Mouse (Mus musculus): ENCODE results near the gene Ccdc93. TPM values are rescaled to one million over a fixed set of nuclear protein-coding genes. Genes with fewer than 3 reads are reported as not detected.

Ccdc93 gene
- total RNA-seq, 2 experiments from 2014 or later = 23.4 to 28.5 TPM

GRCm38 (mm10) chr1:121452498-121452897, 21.6 kb downstream of the Ccdc93 start:
- TF ChIP-seq CTCF (IDR thresholded peaks at IDR 0.05) = no peak
- no peak for DNase-seq (ENCODE audit: extremely low spot score in 1 of 2, low spot score in 2 of 2)
- Histone ChIP-seq H3K4me3 (no peak overlapping the region), H3K27ac (no peak overlapping the region)
- intact Hi-C loops (cut with DNase I) = no loop called here

GRCm38 (mm10) chr1:121453053-121453452, 22.2 kb downstream of the Ccdc93 start:
- no peak overlapping the region for H3K27ac ChIP-seq
- no peak for TF ChIP-seq CTCF (IDR thresholded peaks at IDR 0.05)
- no peak overlapping the region for H3K4me3 ChIP-seq
- intact Hi-C loops (cut with DNase I) = no loop called here
- DNase-seq (ENCODE audit: extremely low spot score in 1 of 2, low spot score in 2 of 2) = no peak

- DNase-seq (ENCODE audit: extremely low spot score in 1 of 2, low spot score in 2 of 2) = no peak
- H3K4me3 ChIP-seq = no peak overlapping the region
- no peak overlapping the region for H3K27ac ChIP-seq
- no peak for TF ChIP-seq CTCF (IDR thresholded peaks at IDR 0.05)
- intact Hi-C loops (cut with DNase I) = no loop called here
These were observed 24.1 kb downstream of the Ccdc93 start for GRCm38 (mm10) chr1:121454951-121455350.

- Histone ChIP-seq H3K4me3 (no peak overlapping the region), H3K27ac (no peak overlapping the region)
- no peak for DNase-seq (ENCODE audit: extremely low spot score in 1 of 2, low spot score in 2 of 2)
- intact Hi-C loops (cut with DNase I) = no loop called here
- peak; percentile 33 for TF ChIP-seq CTCF (IDR thresholded peaks at IDR 0.05)
These were observed 29.2 kb downstream of the Ccdc93 start for GRCm38 (mm10) chr1:121460077-121460476.

DNA sequence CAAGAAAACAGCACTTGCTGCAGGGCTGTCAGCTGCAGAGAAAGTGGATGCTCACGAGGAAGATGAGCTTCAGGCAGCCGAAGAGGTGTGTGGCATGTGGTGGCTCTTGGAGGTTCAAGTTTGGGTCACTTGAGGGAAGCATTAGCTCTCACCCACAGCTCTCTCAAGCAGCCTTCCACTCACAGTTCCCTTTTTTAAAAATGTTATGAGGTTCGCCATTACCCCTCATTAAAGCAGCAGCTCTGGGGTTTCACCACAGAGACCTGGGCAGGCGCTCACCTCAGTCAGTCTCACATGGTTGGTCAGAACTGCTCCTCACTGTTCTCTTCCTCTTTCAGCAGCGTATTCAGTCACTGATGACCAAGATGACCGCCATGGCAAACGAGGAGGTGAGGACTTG, 31.0 kb downstream of the Ccdc93 start:
- no peak for DNase-seq (ENCODE audit: extremely low spot score in 1 of 2, low spot score in 2 of 2)
- TF ChIP-seq CTCF (IDR thresholded peaks at IDR 0.05) = no peak
- intact Hi-C loops (cut with DNase I) = no loop called here
- Histone ChIP-seq H3K4me3 (no peak overlapping the region), H3K27ac (no peak overlapping the region)

- intact Hi-C loops (cut with DNase I) = no loop called here
- Histone ChIP-seq H3K4me3 (no peak overlapping the region), H3K27ac (no peak overlapping the region)
- TF ChIP-seq CTCF (IDR thresholded peaks at IDR 0.05) = no peak
- no peak for DNase-seq (ENCODE audit: extremely low spot score in 1 of 2, low spot score in 2 of 2)
These were observed 31.8 kb downstream of the Ccdc93 start for GRCm38 (mm10) chr1:121462643-121463042.

GRCm38 (mm10) chr1:121463806-121464205, 33.0 kb downstream of the Ccdc93 start:
- TF ChIP-seq CTCF (IDR thresholded peaks at IDR 0.05) = no peak
- DNase-seq (ENCODE audit: extremely low spot score in 1 of 2, low spot score in 2 of 2) = no peak
- intact Hi-C loops (cut with DNase I) = loop anchor here (2.0 kb wide), 1 partner anchor 23 kb away; no protein-coding TSS in a partner anchor
- Histone ChIP-seq H3K4me3 (no peak overlapping the region), H3K27ac (no peak overlapping the region)

- intact Hi-C loops (cut with DNase I) = no loop called here
- TF ChIP-seq CTCF (IDR thresholded peaks at IDR 0.05) = no peak
- no peak overlapping the region for H3K27ac ChIP-seq
- no peak overlapping the region for H3K4me3 ChIP-seq
- no peak for DNase-seq (ENCODE audit: extremely low spot score in 1 of 2, low spot score in 2 of 2)
These were observed 35.4 kb downstream of the Ccdc93 start for GRCm38 (mm10) chr1:121466276-121466675.

DNA sequence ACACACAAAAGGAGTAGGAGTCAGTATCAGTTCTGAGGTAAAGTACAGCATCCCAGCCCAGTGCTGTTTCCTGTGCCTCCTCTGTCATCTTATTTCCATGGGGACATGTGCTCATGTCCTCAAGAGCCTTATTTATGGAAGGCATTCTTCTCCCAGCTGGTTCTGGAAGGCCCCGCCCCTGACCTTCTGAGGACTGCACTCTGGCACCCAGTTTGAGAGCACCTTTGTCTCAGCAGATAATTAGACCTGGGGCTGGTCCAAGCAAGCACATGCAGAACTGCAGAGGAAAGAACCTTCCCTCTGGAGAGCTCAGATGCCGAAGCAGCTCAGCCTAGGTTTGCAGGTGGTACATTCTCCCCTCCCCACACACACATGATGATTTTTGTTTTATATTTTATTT, 37.4 kb downstream of the Ccdc93 start:
- DNase-seq (ENCODE audit: extremely low spot score in 1 of 2, low spot score in 2 of 2) = no peak
- Histone ChIP-seq H3K4me3 (no peak overlapping the region), H3K27ac (no peak overlapping the region)
- intact Hi-C loops (cut with DNase I) = no loop called here
- no peak for TF ChIP-seq CTCF (IDR thresholded peaks at IDR 0.05)

- no peak for TF ChIP-seq CTCF (IDR thresholded peaks at IDR 0.05)
- Histone ChIP-seq H3K27ac (no peak overlapping the region), H3K4me3 (no peak overlapping the region)
- intact Hi-C loops (cut with DNase I) = no loop called here
- DNase-seq (ENCODE audit: extremely low spot score in 1 of 2, low spot score in 2 of 2) = no peak
These were observed 40.7 kb downstream of the Ccdc93 start for GRCm38 (mm10) chr1:121471503-121471902.

GRCm38 (mm10) chr1:121477716-121478115, 46.9 kb downstream of the Ccdc93 start:
- DNase-seq (ENCODE audit: extremely low spot score in 1 of 2, low spot score in 2 of 2) = no peak
- TF ChIP-seq CTCF (IDR thresholded peaks at IDR 0.05) = no peak
- no peak overlapping the region for H3K4me3 ChIP-seq
- intact Hi-C loops (cut with DNase I) = no loop called here
- H3K27ac ChIP-seq = no peak overlapping the region

- Histone ChIP-seq H3K4me3 (no peak overlapping the region), H3K27ac (no peak overlapping the region)
- intact Hi-C loops (cut with DNase I) = no loop called here
- TF ChIP-seq CTCF (IDR thresholded peaks at IDR 0.05) = no peak
- DNase-seq (ENCODE audit: extremely low spot score in 1 of 2, low spot score in 2 of 2) = peak in 1 of 2 experiments; percentile 31
These were observed 47.6 kb downstream of the Ccdc93 start for GRCm38 (mm10) chr1:121478284-121478980.

GRCm38 (mm10) chr1:121479403-121479802, 48.6 kb downstream of the Ccdc93 start:
- no peak overlapping the region for H3K27ac ChIP-seq
- TF ChIP-seq CTCF (IDR thresholded peaks at IDR 0.05) = no peak
- DNase-seq (ENCODE audit: extremely low spot score in 1 of 2, low spot score in 2 of 2) = no peak
- H3K4me3 ChIP-seq = no peak overlapping the region
- intact Hi-C loops (cut with DNase I) = no loop called here

All from left cerebral cortex, adult 2 months (tissue).